Mouse (Mus musculus) regulatory T cell (primary cell): Measurements from ENCODE around the gene Lama1.
"Not testable (repeated sequence)": the region's sequence is repeated elsewhere in the genome, so short reads cannot be mapped to it uniquely, and the experiment has no call there.

Experiments used
- in situ Hi-C: fragments of 300-600 bp; cut with MboI, MseI; formaldehyde crosslinking; loops from one replicate; pipeline ENCODE4 v1.15.1; 2025; ENCODE audit warnings: high pct_unique_total_duplicates

Lama1 gene

GRCm38 (mm10) chr17:67715466-67715865 lies 18.4 kb downstream of the Lama1 start:
- in situ Hi-C loops = no loop called here

GRCm38 (mm10) chr17:67722055-67722454 lies 25.0 kb downstream of the Lama1 start:
- in situ Hi-C loops = no loop called here

- in situ Hi-C loops = no loop called here
Measured at GRCm38 (mm10) chr17:67722578-67722977, 25.5 kb downstream of the Lama1 start.

GRCm38 (mm10) chr17:67723175-67724067 lies 26.4 kb downstream of the Lama1 start:
- in situ Hi-C loops = no loop called here

GRCm38 (mm10) chr17:67726601-67727000 lies 29.5 kb downstream of the Lama1 start:
- in situ Hi-C loops = no loop called here

- in situ Hi-C loops = no loop called here
Measured at GRCm38 (mm10) chr17:67728751-67729150, 31.7 kb downstream of the Lama1 start.

- in situ Hi-C loops = no loop called here
Measured at GRCm38 (mm10) chr17:67731096-67731495, 34.0 kb downstream of the Lama1 start.

- in situ Hi-C loops = no loop called here
Measured at GRCm38 (mm10) chr17:67731964-67732363, 34.9 kb downstream of the Lama1 start.

- in situ Hi-C loops = no loop called here
Measured at GRCm38 (mm10) chr17:67733516-67733915, 36.5 kb downstream of the Lama1 start.

GRCm38 (mm10) chr17:67735722-67736121 lies 38.7 kb downstream of the Lama1 start:
- in situ Hi-C loops = no loop called here

- in situ Hi-C loops = not testable (repeated sequence)
Measured at GRCm38 (mm10) chr17:67741229-67741628, 44.2 kb downstream of the Lama1 start.

GRCm38 (mm10) chr17:67764167-67764871 lies 67.3 kb downstream of the Lama1 start:
- in situ Hi-C loops = no loop called here

GRCm38 (mm10) chr17:67773608-67774007 lies 76.5 kb downstream of the Lama1 start:
- in situ Hi-C loops = no loop called here

GRCm38 (mm10) chr17:67776764-67777163 lies 79.7 kb downstream of the Lama1 start:
- in situ Hi-C loops = no loop called here

- in situ Hi-C loops = no loop called here
Measured at GRCm38 (mm10) chr17:67779812-67780211, 82.8 kb downstream of the Lama1 start.

GRCm38 (mm10) chr17:67791091-67791490 lies 94.0 kb downstream of the Lama1 start:
- in situ Hi-C loops = no loop called here

GRCm38 (mm10) chr17:67809171-67809570 lies 112.1 kb downstream of the Lama1 start:
- in situ Hi-C loops = no loop called here

- in situ Hi-C loops = no loop called here
Measured at GRCm38 (mm10) chr17:67813666-67814065, 116.6 kb downstream of the Lama1 start.

- in situ Hi-C loops = no loop called here
Measured at GRCm38 (mm10) chr17:67815720-67816119, 118.7 kb downstream of the Lama1 start.

- in situ Hi-C loops = no loop called here
Measured at GRCm38 (mm10) chr17:67816916-67817315, 119.9 kb downstream of the Lama1 start.

GRCm38 (mm10) chr17:67827431-67827830 lies 130.4 kb downstream of the Lama1 start:
- in situ Hi-C loops = no loop called here

- in situ Hi-C loops = loop anchor here (5.0 kb wide), 1 partner anchor 1216 kb away; no protein-coding TSS in a partner anchor
Measured at GRCm38 (mm10) chr17:67836146-67836895, 139.3 kb downstream of the Lama1 start.
